Mouse (Mus musculus): ENCODE results near the gene Gm12216.

DNA sequence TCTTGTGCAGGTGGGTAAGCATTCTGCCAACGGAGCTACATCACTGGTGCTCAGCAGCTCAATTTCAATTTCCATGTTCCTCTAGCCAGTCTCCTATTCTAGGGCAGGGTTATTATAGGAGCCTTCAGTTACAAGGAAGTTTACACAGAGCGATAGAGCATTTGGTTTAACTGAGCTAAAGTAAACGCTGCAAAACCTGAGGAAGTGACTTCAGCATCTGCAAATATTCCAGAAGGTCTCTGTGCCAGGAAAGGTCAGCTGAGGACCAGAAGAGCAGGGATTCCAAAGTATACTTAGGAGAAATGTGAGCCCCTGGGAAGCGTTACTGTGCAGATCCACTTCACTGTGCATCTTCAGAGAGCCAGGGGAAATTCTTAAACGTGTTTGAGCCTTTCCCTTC, 5.4 kb downstream of the Gm12216 start:
- no peak for TF ChIP-seq CTCF (IDR thresholded peaks at IDR 0.05; ENCODE audit: low read depth)
- no peak for TF ChIP-seq EP300 (optimal IDR thresholded peaks at IDR 0.05)
